Mouse (Mus musculus) MN1 (cell line): ENCODE measurements around the gene Dlx6.

Experiments used
- DNase-seq: peaks from one replicate; pipeline ENCODE4 v3.0.0-alpha.2; 2016; ENCODE audit warnings: low spot score

Gene Dlx6

DNA sequence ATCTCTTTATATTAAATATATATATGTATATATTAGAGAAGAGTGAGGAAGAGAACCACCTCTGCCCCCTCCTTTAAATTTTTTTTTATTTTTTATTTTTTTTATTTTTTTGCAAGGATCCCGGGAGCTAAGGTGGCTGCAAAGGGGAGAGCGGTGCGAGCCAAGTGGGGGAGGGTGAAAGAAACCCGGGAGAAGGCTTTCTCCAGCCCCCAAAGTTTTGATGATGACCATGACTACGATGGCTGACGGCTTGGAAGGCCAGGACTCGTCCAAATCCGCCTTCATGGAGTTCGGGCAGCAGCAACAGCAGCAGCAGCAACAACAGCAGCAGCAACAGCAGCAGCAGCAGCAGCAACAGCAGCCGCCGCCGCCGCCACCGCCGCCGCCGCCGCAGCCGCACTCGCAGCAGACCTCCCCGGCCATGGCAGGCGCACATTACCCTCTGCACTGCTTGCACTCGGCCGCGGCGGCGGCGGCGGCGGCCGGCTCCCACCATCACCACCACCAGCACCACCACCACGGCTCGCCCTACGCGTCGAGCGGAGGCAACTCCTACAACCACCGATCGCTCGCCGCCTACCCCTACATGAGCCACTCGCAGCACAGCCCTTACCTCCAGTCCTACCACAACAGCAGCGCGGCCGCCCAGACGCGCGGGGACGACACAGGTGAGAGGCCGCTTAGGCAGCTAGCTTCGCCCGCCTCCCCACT is at the start of gene Dlx6:
Dlx6 (plus strand) TSS at position 175 of the 711 bp plus-strand sequence.
- no peak for DNase-seq

DNA sequence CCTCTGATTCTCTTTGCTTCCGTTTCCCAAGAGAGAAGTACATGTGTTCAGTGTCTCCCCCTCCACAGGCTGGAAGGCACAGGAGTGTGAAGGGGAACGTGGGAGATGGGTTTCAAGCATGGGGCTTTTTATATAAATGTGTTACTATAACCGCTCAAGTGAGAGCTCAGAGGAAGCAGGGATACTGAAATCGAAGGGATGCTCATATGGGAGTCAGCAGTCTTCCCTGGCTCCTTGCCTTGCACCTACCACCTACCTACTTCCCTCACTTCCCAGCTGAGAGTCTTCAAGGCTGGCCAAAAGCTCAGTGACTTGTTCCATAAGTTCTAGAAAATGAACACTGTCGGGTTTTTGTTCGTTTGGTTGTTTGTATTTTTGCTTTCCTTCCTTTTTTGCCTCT is 46.3 kb upstream of the Dlx6 start:
- no peak for DNase-seq

DNA sequence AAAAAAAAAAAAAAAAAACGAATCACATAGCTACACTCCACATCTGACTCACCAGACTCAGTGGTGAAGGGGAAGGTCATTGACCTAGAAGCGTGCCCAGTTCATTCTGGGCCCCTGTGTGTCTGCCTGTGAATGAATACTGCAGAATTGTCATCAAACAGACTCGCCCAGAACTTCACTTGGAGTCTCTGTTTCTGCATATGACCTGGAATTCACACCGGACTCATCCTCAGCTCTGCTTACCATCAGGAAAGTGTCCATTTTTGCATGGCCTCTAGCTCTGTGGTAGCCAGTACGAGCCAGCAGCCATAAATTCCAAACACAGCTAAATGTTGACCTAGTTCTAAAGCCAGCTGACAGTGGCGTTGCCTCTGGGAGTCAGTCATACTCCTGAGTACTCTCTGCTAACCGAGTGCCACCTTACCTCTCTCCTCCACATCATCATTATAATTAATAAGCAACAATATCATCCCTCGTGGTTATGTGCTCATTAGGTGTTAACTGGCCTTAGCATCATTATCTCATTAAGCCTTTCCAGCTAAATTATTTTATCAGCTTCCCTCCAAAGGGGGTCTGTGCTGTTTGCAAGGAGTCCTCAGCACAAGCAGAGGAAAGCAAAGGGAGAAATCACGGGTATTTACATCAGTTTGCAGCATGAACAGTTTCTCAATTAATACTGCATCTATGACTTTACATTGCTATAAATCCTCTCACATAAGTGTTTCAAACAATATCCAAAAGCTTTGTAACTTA is 44.9 kb upstream of the Dlx6 start:
- DNase-seq, result no peak

DNA sequence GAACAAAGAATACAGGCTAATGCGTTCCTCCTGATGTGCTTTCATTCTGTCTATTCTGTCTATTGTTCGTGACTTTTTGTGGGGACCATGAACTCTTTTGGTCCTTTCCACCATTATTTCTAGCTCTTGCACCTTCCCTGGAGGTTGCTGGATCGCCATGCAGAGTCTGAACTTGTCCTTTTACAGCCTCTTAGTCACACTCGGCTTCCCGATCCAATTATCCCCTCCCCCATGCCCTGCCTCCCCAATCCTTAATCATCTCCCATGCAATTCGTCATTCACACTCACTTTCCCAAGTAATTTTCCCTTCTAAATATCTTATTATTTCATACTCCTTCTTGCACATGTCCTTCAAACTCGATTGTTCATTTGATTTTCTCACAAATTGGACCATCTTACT is 44.0 kb upstream of the Dlx6 start:
- no peak for DNase-seq

DNA sequence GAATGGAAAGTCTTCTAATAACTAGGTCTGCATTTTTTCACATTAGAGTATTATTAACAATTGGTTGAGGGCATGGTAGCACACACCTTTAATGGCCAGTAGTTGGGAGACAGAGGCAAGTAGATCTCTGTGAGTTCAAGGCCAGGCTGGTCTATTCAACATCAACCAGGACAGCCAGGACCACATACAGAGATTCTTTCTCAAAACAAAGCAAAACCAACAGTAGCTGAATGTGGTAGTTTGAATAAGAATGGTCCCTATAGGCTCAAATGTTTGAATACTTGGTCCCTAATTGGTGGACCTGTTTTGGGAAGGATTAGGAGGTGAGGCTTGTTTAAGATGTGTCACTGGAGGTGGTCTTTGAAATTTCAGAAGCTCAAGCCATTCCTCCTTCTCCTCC is 37.8 kb upstream of the Dlx6 start:
- DNase-seq, result no peak

DNA sequence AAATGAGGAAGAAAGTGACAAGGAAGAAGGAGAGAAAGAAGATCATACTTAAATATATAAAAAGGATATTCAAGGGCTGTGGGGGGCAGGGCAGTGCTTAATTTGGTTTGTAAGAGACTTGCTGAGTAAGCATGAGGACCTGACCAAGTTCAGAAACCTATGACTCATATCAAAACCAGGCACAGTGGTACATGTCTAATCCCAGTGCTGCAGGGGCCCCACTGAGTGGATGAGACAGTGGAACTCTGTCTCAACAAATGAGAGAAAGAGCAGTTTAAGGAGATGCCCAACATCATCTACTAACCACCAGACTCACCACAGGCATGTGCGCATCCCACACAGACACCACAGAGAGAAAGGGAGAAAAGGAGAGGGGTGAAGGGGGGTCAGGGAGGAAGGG is 36.3 kb upstream of the Dlx6 start:
- DNase-seq, result no peak

DNA sequence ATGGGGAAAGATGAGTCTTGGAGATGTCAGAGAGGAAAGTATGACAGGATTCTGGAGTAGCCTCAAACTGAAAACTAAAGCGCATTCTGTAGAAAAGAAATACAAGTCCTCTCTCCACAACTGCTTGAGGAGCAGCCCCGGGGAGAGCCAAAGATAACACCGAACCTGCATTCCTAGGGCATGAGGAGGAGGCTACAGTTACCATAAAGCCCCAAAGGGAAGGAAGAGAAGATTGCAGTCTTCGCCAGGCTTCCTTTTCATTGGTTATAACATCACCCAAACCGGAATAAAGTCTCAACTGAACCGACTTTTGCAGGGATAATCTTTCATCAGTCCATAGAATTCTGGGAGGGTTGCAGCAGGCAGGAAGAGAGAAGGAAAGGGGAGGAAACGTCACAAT is 32.7 kb upstream of the Dlx6 start:
- no peak for DNase-seq

DNA sequence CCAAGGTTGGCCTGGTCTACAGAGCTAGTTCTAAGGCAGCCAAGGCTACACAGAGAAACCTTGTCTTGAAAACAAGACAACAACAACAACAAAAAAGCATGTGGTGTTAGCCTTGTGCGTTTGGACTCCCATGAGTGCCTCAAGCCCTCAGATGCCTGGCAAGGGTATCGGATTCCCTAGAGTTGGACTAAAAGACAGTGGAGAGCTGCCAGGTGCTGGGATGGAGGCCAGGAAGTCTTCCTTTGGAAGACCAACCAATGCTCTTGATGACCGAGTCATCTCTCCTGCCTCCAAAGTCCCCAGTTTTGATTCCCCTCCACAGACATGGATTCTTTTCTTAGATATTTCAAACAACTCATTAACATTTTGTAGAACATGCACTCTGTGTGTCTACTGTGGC is 29.8 kb upstream of the Dlx6 start:
- DNase-seq, result no peak

DNA sequence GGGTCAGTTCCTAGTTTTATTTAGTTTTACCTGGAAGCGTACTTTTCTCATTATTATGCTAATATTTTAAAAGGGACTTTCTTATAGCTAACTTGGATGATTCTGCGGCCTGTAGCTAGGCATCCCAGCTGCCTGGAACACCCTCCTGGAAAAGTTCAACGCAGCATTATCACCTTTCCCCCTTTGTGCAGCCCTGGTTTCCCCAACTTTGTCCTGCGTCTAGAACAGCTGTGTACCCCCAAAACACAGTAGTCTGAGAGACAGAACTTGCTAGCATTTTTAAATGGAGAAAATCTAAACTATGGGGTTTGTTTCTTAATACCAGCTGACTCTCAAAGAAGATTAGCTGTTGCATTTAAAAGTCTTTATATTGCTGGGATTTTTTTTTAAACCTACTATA is 14.6 kb upstream of the Dlx6 start:
- DNase-seq, result no peak

DNA sequence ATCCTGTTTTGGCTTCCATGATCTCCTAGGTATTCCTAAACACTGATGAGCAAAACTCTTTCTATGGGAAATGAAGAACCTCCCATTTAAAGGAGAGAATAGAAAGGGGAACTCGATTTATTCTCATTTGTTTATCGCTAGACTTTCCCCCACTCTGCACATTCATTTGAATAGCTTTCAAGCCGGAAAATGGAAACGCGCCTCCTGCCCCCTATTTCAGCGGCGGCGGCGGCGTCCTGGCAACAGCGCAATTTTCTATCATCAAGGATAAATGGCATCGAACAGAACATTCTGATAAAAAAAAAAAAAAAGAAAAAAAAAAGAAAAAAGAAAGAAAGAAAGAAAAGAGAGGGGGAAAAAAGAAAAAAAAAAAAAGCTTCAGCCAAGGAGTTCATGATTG is 13.4 kb upstream of the Dlx6 start:
- no peak for DNase-seq

DNA sequence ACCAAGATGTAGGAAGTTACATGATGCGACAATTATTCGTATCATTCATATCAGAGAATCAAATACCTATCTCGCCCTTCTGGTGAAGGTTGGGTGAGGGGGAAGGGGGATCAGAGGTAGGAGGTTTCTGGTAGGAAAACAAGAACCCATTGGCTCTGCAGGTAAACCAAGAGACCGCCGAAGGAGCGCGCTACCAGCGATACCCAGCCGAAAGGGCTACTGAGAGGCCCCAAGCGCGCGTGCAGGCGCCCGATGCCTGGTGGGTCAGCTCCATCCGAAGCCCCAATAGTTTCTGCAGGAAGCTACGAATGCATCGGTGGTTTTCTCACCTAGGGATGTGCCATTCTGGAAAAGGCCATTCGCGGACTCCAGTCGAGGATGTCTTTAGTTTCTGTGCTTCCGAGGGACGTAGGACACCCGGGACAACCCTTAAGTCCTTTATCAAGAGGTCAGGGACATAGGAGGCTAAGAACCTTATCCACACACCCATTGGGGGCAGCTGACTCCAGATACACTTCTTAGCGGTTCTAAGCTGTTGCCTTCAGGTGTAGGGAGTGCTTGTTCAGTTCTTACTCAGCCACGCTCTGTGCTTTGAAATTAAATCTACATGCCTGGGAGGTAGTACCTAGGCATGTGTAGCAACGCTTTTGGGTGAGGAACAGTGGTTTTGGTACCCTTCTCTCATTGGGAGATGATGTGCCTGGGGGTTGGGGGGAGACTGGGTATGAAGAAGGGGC is 12.6 kb upstream of the Dlx6 start:
- DNase-seq, result no peak

DNA sequence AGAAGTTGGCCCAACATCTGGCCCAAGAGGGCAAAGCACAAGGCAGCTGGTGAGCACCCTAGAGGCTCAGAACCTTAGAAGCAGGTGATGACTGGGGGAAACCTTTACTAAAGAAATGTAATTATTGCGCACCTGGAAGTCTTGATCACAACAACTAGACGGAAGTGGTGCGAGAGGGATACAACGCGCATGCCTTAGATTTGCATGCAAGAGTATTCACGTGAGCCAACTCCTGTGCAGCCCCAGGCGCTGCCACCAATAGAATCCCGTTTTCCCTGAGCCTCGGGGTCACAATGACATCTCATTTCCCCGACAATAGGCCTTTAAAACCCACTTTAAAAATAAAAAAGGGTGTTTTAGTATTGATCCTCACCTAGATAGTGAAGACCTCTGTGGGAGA is 12.0 kb upstream of the Dlx6 start:
- DNase-seq, result no peak

DNA sequence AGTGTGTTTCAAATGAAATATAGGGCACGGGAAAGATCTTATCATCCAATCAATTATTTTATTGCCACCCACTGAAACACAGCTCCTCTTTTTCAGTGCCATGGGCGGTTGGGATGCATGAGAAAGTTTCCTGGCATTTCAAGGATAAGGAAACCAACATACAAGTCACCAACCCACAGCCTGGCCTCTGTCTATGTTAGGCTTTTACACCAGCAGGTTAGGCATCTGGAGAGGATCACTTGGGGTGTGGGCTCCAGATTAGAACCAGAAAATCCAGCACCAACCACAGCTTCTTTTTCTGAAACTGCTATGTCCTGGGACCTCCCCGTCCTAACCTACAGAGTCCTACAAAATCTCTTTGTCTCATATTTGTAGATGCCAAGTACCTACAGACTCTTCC is 10.2 kb upstream of the Dlx6 start:
- DNase-seq, result no peak

DNA sequence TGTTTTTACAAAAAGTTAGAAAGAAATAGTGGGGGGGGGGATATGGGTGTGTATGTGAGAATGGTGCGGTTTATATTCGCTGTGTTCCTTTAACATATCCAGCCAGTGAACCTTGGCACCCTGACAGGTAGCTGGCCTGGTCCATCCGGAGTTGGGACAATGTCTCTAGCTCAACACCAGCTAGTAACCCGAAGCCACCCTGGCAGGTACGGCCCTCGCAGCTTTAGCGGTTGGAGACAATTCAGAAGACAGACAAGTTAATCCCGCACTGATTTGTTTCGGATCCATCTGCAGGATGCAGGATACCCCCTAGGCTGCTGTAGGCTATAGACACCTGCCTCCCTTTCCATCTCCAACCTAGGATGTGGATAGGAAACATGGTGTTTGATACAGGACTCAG is 9.0 kb upstream of the Dlx6 start:
- DNase-seq, result no peak

DNA sequence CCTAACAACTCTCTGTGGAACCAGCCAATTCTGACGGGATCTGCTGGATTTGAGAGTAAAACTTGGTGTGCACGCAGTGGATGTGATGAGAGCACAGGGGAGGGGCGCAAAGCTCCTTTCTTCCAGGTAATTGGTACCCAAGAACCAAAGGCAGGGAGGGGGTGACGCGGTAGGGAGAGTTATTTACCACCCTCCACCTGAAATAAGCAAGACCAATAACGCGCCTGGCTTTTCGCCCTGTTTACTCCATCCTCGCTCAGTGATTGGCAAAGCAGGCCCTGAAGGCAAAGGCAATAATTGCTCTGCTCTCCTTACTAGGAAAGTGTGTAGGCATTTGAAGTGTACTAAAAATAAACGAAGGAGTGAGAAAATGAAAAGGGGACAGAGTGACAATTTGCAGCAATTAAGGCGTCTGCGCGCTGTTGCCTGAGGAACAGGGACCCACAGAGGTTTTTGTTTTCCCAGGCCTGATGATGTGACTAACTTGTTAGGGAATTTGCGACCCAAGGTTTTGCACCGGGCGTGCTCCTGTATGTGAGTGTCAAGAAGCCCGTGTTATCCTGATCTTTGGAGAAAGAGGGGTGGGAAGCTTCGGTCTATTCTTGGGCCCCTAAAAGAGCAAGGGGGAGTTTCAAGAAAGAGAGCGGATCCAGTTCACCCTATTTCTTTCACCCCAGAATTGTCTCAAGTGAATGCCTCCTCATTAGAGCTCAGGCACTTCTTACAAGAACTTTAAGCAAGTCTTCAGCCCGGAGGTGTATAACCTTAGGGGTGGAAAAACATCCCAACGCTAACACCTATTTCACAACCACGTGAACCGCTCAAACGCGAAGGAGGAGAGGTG is 8.0 kb upstream of the Dlx6 start:
- DNase-seq, result no peak

DNA sequence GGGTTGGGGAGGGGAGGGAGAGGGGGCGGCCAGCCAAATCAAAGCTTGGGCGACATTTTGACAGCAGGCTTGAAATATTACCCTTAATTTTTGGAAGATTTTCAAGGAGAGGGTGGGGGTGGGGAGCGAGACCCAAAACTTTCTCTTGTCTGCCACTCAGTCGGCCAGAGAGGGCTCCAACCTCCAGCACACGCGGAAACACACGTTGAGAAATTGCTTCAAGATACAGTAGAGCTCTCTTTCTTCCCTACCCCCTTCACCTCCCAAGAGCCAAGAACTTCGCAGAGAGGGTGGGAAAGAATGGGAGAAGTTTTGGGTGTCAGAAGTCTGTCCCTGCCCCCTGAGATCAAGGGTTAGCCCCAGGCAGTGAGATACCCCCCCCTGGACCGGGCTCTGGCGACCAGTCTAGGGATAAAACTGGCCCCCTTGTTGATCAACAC is 7.4 kb upstream of the Dlx6 start:
- no peak for DNase-seq

DNA sequence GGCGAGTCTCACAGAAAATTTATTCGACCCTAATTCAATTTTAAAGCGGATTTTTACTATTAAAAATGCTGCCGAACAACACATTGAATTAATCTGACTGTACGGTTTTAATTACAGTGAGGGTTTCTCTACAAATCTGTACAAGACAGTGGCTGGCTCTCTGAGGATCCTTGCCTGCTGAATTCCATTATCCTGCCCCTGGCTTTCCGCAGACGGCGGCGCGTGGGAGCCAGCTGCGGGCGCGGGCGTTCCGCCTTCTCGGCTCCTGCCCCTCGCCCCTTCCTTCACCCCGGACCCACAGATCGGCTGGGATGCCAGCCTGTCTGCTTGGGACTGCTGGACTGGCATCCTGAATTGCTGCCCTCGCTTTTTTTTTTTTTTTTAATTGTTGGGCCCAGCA is 6.8 kb upstream of the Dlx6 start:
- no peak for DNase-seq

DNA sequence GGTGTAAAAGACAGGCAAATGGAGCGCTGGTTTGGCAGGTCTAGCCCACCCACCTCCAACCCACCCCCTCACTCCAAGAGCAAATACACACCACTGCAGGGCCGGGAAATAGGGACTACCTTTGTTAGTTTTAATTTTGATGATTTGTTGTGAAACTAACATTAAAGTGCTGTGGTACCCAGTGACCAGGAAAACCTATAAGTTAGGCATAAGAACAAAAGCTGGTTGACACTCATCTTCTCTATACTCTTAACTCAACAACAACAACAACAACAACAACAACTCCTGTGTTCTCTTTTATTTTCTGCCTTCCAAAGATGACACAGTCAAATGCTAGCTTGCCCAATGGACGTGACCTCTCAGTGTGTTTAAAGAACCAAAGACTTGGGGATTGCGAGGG is 6.3 kb upstream of the Dlx6 start:
- DNase-seq, result no peak

DNA sequence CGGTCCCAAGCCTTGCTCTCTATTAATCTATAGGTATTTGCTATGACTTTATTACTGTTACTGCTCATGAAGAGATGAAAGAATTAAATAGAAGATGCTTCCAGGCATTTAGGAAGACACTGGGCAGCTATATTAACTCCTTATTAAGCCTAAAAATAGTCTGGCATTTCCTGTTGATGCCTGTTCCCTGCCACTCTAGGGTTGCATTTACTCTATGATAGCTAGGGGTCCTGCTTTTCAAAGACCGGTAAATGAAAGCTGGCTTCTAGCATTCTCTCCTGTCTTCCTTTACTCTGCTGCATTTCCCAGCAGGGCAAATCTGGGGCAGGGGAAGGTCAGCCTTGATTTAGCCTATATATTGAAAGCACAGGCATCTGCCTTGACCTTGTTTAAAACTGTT is 5.4 kb upstream of the Dlx6 start:
- DNase-seq, result no peak

DNA sequence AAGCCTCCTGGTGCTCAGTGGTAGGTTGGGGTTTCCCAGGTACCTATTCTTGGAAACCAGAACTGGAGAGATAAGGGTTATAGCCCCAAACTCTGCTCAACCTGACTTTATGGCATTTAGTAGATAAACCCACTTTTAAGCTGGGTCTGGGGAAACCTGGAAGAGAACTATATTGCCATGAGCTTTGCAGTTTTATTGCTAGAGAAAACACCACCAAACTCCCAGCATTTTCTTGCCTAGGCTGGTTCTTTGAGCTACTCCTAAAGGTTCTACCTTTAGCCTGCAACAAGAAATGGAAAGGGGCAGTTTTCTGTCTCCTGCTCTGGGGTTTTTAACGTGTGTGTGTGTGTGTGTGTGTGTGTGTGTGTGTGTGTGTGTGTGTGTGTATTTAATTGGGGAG is 4.6 kb upstream of the Dlx6 start:
- DNase-seq, result no peak

DNA sequence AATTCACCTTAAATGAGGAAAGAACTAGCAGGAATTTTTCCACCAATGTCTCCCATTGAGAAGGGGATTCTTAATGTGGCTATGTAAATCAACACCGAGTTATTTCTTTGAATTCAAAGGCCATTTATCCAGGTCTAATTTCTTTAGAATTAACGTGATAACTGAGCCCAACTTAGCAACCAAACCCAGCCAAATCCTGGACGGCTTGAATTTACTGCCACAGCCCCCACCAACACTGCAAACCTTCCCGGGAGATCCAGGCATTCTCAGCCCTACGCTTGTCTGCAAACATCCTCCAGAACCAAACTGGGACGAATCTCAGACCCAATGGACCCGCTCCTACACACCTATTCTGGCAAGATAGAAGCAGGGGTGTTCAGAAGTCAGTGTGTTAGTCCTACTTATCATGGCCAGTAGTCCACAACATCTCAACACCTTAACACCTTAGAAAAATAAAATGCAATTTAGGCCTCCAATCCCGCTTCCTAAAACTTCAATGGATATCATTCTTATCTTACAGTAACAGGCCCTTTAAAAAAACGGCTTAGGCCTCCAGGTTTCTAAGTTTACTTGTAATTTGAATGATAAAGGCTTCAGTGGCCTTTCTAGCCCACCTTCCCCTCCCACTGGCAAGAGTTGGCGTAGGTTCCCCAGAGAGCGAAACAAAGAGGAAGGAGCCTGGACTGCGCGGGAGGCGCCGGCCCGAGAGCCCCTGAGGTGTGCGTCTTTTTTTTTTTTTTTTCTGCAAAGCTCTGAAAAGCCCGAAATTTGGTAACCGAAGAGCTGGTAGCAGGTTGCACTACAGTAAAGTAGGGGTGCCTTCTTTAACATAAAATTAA is 3.8 kb upstream of the Dlx6 start:
- DNase-seq, result no peak
